In the genomic region with DNA sequence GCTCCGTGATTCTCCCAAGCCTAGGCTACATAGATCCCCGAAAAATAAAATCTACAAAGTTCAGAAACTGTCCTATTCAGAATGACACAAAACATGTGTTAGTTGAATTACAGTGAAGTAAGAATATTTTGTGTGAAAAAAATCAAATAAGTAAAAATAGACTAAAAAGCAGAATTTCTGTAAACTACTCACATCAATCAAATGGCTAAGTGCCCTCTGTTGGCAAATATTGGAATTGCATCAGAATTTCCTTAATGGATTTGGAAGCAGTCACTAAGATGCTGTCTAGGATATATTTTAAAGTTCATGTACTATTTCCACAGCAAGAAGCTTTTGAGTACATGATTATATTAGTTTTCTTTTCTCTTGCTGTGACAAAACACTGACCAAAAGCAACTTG, we compare ENCODE assay signal across 10 mouse cellular contexts. TPM values are rescaled to one million over a fixed set of nuclear protein-coding genes. Genes with fewer than 3 reads are reported as not detected.
DNase-seq lines count a peak whose midpoint lies in the region; ATAC-seq and TF ChIP-seq lines count a peak whose summit lies in the region.
"Had no signal": no experiment of that assay in that cellular context is flagged by ENCODE, and none has a peak within 500 bp of the region (broad histone marks: within the 10 kb centered on the region; RNA-seq: fewer than 3 reads in every experiment).

No protein-coding gene starts in this region.

- no peaks in the 10 kb centered on the region for H3K9me3 ChIP-seq in hindbrain, embryonic 11.5 days (ENCODE audit: control insufficient read depth, low read length)
- no peaks in the 10 kb centered on the region for H3K9me3 ChIP-seq in hindbrain, embryonic 13.5 days
- no peaks in the 10 kb centered on the region for H3K9me3 ChIP-seq in midbrain, postnatal 0 days (ENCODE audit: low read length)
- H3K9me3 ChIP-seq in midbrain, embryonic 15.5 days, result no peaks in the 10 kb centered on the region
- H3K9me3 ChIP-seq: stomach, embryonic 15.5 days had no signal

- H3K4me1 ChIP-seq in hindbrain, embryonic 11.5 days (replicated peaks; ENCODE audit: control insufficient read depth, insufficient read depth, low read length), result no peaks in the 10 kb centered on the region
- H3K4me1 ChIP-seq in hindbrain, embryonic 13.5 days (replicated peaks), result no peaks in the 10 kb centered on the region
- H3K4me1 ChIP-seq in midbrain, postnatal 0 days (ENCODE audit: insufficient read depth, low read length), result no peaks in the 10 kb centered on the region
- H3K4me1 ChIP-seq in midbrain, embryonic 15.5 days, result no peaks in the 10 kb centered on the region
- H3K4me1 ChIP-seq: stomach, embryonic 15.5 days had no signal

- no peaks in the 10 kb centered on the region for H3K36me3 ChIP-seq in hindbrain, embryonic 11.5 days (ENCODE audit: control insufficient read depth, insufficient read depth, low read length)
- no peaks in the 10 kb centered on the region for H3K36me3 ChIP-seq in hindbrain, embryonic 13.5 days
- no peaks in the 10 kb centered on the region for H3K36me3 ChIP-seq in midbrain, postnatal 0 days (ENCODE audit: insufficient read depth, low read length)
- H3K36me3 ChIP-seq in midbrain, embryonic 15.5 days (replicated peaks), result no peaks in the 10 kb centered on the region
- H3K36me3 ChIP-seq: stomach, embryonic 15.5 days had no signal

- H3K27ac ChIP-seq in hindbrain, embryonic 11.5 days (ENCODE audit: low read depth, low read length), result no peak overlapping the region
- no peak overlapping the region for H3K27ac ChIP-seq in hindbrain, embryonic 13.5 days
- no peak overlapping the region for H3K27ac ChIP-seq in midbrain, postnatal 0 days (ENCODE audit: low read depth, low read length)
- no peak overlapping the region for H3K27ac ChIP-seq in midbrain, embryonic 15.5 days
- H3K27ac ChIP-seq: stomach, embryonic 15.5 days had no signal

- H3K4me3 ChIP-seq in hindbrain, embryonic 11.5 days (ENCODE audit: low read depth, low read length), result no peak overlapping the region
- no peak overlapping the region for H3K4me3 ChIP-seq in hindbrain, embryonic 13.5 days
- no peak overlapping the region for H3K4me3 ChIP-seq in midbrain, postnatal 0 days (ENCODE audit: low read depth, low read length)
- H3K4me3 ChIP-seq in midbrain, embryonic 15.5 days, result no peak overlapping the region
- H3K4me3 ChIP-seq: myocyte; stomach, embryonic 15.5 days had no signal

- TF ChIP-seq CTCF in midbrain, postnatal 0 days (IDR thresholded peaks at IDR 0.05), result peak; percentile 76

- no peak overlapping the region for H3K4me2 ChIP-seq in hindbrain, embryonic 11.5 days (replicated peaks; ENCODE audit: low read depth, low read length)
- H3K4me2 ChIP-seq in hindbrain, embryonic 13.5 days, result no peak overlapping the region
- no peak overlapping the region for H3K4me2 ChIP-seq in midbrain, postnatal 0 days (ENCODE audit: low read depth, low read length, poor library complexity, severe bottlenecking)
- no peak overlapping the region for H3K4me2 ChIP-seq in midbrain, embryonic 15.5 days
- H3K4me2 ChIP-seq: stomach, embryonic 15.5 days had no signal

- DNase-seq in hindbrain, embryonic 11.5 days (ENCODE audit: low spot score), result peak; percentile 73
- DNase-seq in midbrain, postnatal 0 days (ENCODE audit: low spot score), result peak; percentile 72
- DNase-seq in c-Kit-positive CD71-negative TER-119-negative erythroid progenitor cells, embryonic 14.5 days (ENCODE audit: low read depth), result peak; percentile 53
- peak; percentile 72 for DNase-seq in retina, postnatal 1 day
- no peak for DNase-seq in left cerebral cortex, postnatal 36 days (ENCODE audit: low spot score in 2 of 2)
- no peak for DNase-seq in gastrocnemius, postnatal 14 days

- whole genome bisulfite sequencing in hindbrain, embryonic 11.5 days, result 95% methylated on average over 2 of the region's 2 CpGs
- 94% methylated on average over 2 of the region's 2 CpGs for WGBS in hindbrain, embryonic 13.5 days
- 88% methylated on average over 2 of the region's 2 CpGs for WGBS in midbrain, postnatal 0 days
- 90% methylated on average over 2 of the region's 2 CpGs for WGBS in midbrain, embryonic 15.5 days

- no peaks in the 10 kb centered on the region for H3K27me3 ChIP-seq in hindbrain, embryonic 11.5 days (ENCODE audit: control insufficient read depth, insufficient read depth, low read length)
- no peaks in the 10 kb centered on the region for H3K27me3 ChIP-seq in hindbrain, embryonic 13.5 days
- H3K27me3 ChIP-seq in midbrain, postnatal 0 days (ENCODE audit: insufficient read depth, low read length), result no peaks in the 10 kb centered on the region
- H3K27me3 ChIP-seq in midbrain, embryonic 15.5 days (replicated peaks), result no peaks in the 10 kb centered on the region
- H3K27me3 ChIP-seq: stomach, embryonic 15.5 days had no signal

- no peak for ATAC-seq in hindbrain, embryonic 11.5 days (ENCODE audit: low FRiP score)
- ATAC-seq in hindbrain, embryonic 13.5 days (ENCODE audit: low FRiP score), result no peak
- no peak for ATAC-seq in midbrain, postnatal 0 days (ENCODE audit: low FRiP score)
- ATAC-seq in midbrain, embryonic 15.5 days (replicated peaks), result no peak

- intact Hi-C loops in left cerebral cortex, postnatal 36 days (cut with DNase I), result no loop called here
- intact Hi-C loops in gastrocnemius, postnatal 14 days (cut with DNase I; ENCODE audit: low total_unique reads), result no loop called here

- H3K9ac ChIP-seq in hindbrain, embryonic 11.5 days (ENCODE audit: low read depth, low read length), result no peak overlapping the region
- H3K9ac ChIP-seq in hindbrain, embryonic 13.5 days, result no peak overlapping the region
- H3K9ac ChIP-seq in midbrain, postnatal 0 days (replicated peaks; ENCODE audit: low read length, poor library complexity, severe bottlenecking), result no peak overlapping the region
- no peak overlapping the region for H3K9ac ChIP-seq in midbrain, embryonic 15.5 days
- H3K9ac ChIP-seq: stomach, embryonic 15.5 days had no signal

RNA-seq across cellular contexts. Expression of a gene that starts 9.8 kb away (rescaled TPM):
- polyA plus RNA-seq in hindbrain, embryonic 11.5 days (2014; fragmentation: Nextera tagmentation; extraction: Ambion mirVana), result 23.7 and 30.8 TPM in 2 replicates
- polyA plus RNA-seq in hindbrain, embryonic 13.5 days (2015; fragmentation: Nextera tagmentation; extraction: Ambion mirVana), result 26.0 and 26.6 TPM in 2 replicates
- total RNA-seq in midbrain, postnatal 0 days (2014; rRNA removed), result 32.0 TPM in 2 replicates
- polyA plus RNA-seq in midbrain, postnatal 0 days (2015; fragmentation: Nextera tagmentation; extraction: Ambion mirVana), result 20.3 and 22.0 TPM in 2 replicates
- polyA plus RNA-seq in midbrain, embryonic 15.5 days (2015; fragmentation: Nextera tagmentation; extraction: Ambion mirVana), result 29.9 and 30.8 TPM in 2 replicates
- 10 to 100 TPM; 31.7 to 31.9 TPM for total RNA-seq in left cerebral cortex, postnatal 36 days (2021)
- 10 to 100 TPM; 18.7 to 22.9 TPM for total RNA-seq in gastrocnemius, postnatal 14 days (2021)
- polyA plus RNA-seq: myocyte had no signal

RNA-seq across cellular contexts. Expression of a gene that starts 31.4 kb away (rescaled TPM):
- polyA plus RNA-seq in hindbrain, embryonic 11.5 days (2014; fragmentation: Nextera tagmentation; extraction: Ambion mirVana), result 0.24 and 0.28 TPM in 2 replicates
- 0.44 and 0.84 TPM in 2 replicates for polyA plus RNA-seq in hindbrain, embryonic 13.5 days (2015; fragmentation: Nextera tagmentation; extraction: Ambion mirVana)
- total RNA-seq in midbrain, postnatal 0 days (2014; rRNA removed), result 1.1 and 1.3 TPM in 2 replicates
- 0.95 and 0.98 TPM in 2 replicates for polyA plus RNA-seq in midbrain, postnatal 0 days (2015; fragmentation: Nextera tagmentation; extraction: Ambion mirVana)
- polyA plus RNA-seq in midbrain, embryonic 15.5 days (2015; fragmentation: Nextera tagmentation; extraction: Ambion mirVana), result 0.39 and 0.75 TPM in 2 replicates
- total RNA-seq in left cerebral cortex, postnatal 36 days (2021), result under 1 TPM; 0.36 to 0.86 TPM
- total RNA-seq in gastrocnemius, postnatal 14 days (2021), result 1 to 10 TPM; 1.4 to 1.5 TPM

RNA-seq across cellular contexts. Expression of a gene that starts 44.2 kb away (rescaled TPM):
- polyA plus RNA-seq in hindbrain, embryonic 11.5 days (2014; fragmentation: Nextera tagmentation; extraction: Ambion mirVana), result 8.8 and 9.7 TPM in 2 replicates
- 11.4 and 13.2 TPM in 2 replicates for polyA plus RNA-seq in hindbrain, embryonic 13.5 days (2015; fragmentation: Nextera tagmentation; extraction: Ambion mirVana)
- 25.2 and 29.5 TPM in 2 replicates for total RNA-seq in midbrain, postnatal 0 days (2014; rRNA removed)
- 21.2 and 21.8 TPM in 2 replicates for polyA plus RNA-seq in midbrain, postnatal 0 days (2015; fragmentation: Nextera tagmentation; extraction: Ambion mirVana)
- 15.6 TPM in 2 replicates for polyA plus RNA-seq in midbrain, embryonic 15.5 days (2015; fragmentation: Nextera tagmentation; extraction: Ambion mirVana)
- total RNA-seq in left cerebral cortex, postnatal 36 days (2021), result 10 to 100 TPM; 19.6 to 23.6 TPM
- 1 to 10 TPM; 2.9 to 3.0 TPM for total RNA-seq in gastrocnemius, postnatal 14 days (2021)
- polyA plus RNA-seq: myocyte had no signal

Comparison
In these comparisons a context has a peak if more than half of its experiments do, and no peak if none do; other contexts are left out.
1. DNase-seq: peak in hindbrain, embryonic 11.5 days (single experiment), midbrain, postnatal 0 days (single experiment), c-Kit-positive CD71-negative TER-119-negative erythroid progenitor cells, embryonic 14.5 days (single experiment) and retina, postnatal 1 day (single experiment); none in left cerebral cortex, postnatal 36 days (0 of 2) and gastrocnemius, postnatal 14 days (single experiment).